Mouse (Mus musculus): ENCODE measurements around the gene Fosb. TPM values are rescaled to one million over a fixed set of nuclear protein-coding genes. Genes with fewer than 3 reads are reported as not detected.

The Fosb gene
- polyA plus RNA-seq, 1 experiment from 2014 or later = not detected

- H3K4me2 ChIP-seq (ENCODE audit: low read depth, severe bottlenecking) = no peak overlapping the region
- ATAC-seq (ENCODE audit: insufficient number of reproducible peaks, low FRiP score, low TSS enrichment, low read depth) (no peak), DNase-seq (ENCODE audit: low spot score) (no peak)
- 0 out of 2 replicates have a peak, but pooled peaks cover 7% of the 10 kb centered on the region for H3K4me1 ChIP-seq (ENCODE audit: control insufficient read depth, insufficient read depth, low read length)
- H3K27me3 ChIP-seq (ENCODE audit: control insufficient read depth, insufficient read depth, low read length) = peaks cover 9% of the 10 kb centered on the region; the same call in 1 of the 2 replicates
- H3K9ac ChIP-seq (ENCODE audit: low read length) = no peak overlapping the region
- H3K27ac ChIP-seq (replicated peaks; ENCODE audit: low read depth, low read length) = no peak overlapping the region
- H3K4me3 ChIP-seq (ENCODE audit: low read depth, low read length) = no peak overlapping the region
- no peaks in the 10 kb centered on the region for H3K36me3 ChIP-seq (ENCODE audit: control insufficient read depth, insufficient read depth, low read length)
- WGBS = 82% methylated on average over 7 of the region's 7 CpGs
- H3K9me3 ChIP-seq (ENCODE audit: control insufficient read depth, low read length) = no peaks in the 10 kb centered on the region
These were observed 8.8 kb upstream of the Fosb start for GRCm38 (mm10) chr7:19318676-19319075.

- Histone ChIP-seq H3K9me3 (ENCODE audit: control insufficient read depth, low read length) (no peaks in the 10 kb centered on the region), H3K4me3 (ENCODE audit: low read depth, low read length) (no peak overlapping the region), H3K36me3 (ENCODE audit: control insufficient read depth, insufficient read depth, low read length) (no peaks in the 10 kb centered on the region), H3K27ac (replicated peaks; ENCODE audit: low read depth, low read length) (no peak overlapping the region), H3K4me2 (ENCODE audit: low read depth, severe bottlenecking) (no peak overlapping the region), H3K4me1 (ENCODE audit: control insufficient read depth, insufficient read depth, low read length) (0 out of 2 replicates have a peak, but pooled peaks cover 7% of the 10 kb centered on the region), H3K9ac (ENCODE audit: low read length) (no peak overlapping the region), H3K27me3 (ENCODE audit: control insufficient read depth, insufficient read depth, low read length) (peaks cover 9% of the 10 kb centered on the region; the same call in 1 of the 2 replicates)
- DNase-seq (ENCODE audit: low spot score) (no peak), ATAC-seq (ENCODE audit: insufficient number of reproducible peaks, low FRiP score, low TSS enrichment, low read depth) (no peak)
- WGBS = 60% methylated on average over 2 of the region's 2 CpGs
These were observed 8.3 kb upstream of the Fosb start for GRCm38 (mm10) chr7:19318201-19318600.

- no peak overlapping the region for H3K4me2 ChIP-seq (ENCODE audit: low read depth, severe bottlenecking)
- ATAC-seq (ENCODE audit: insufficient number of reproducible peaks, low FRiP score, low TSS enrichment, low read depth) = no peak
- H3K36me3 ChIP-seq (ENCODE audit: control insufficient read depth, insufficient read depth, low read length) = no peaks in the 10 kb centered on the region
- H3K9ac ChIP-seq (ENCODE audit: low read length) = no peak overlapping the region; the same call in 1 of the 2 replicates
- no peak for DNase-seq (ENCODE audit: low spot score)
- no peaks in the 10 kb centered on the region for H3K9me3 ChIP-seq (ENCODE audit: control insufficient read depth, low read length)
- H3K4me3 ChIP-seq (ENCODE audit: low read depth, low read length) = no peak overlapping the region
- 61% methylated on average over 14 of the region's 14 CpGs for WGBS
- H3K27me3 ChIP-seq (ENCODE audit: control insufficient read depth, insufficient read depth, low read length) = 0 out of 2 replicates have a peak, but pooled peaks cover 4% of the 10 kb centered on the region
- H3K4me1 ChIP-seq (ENCODE audit: control insufficient read depth, insufficient read depth, low read length) = 0 out of 2 replicates have a peak, but pooled peaks cover 7% of the 10 kb centered on the region
- no peak overlapping the region; the same call in 1 of the 2 replicates for H3K27ac ChIP-seq (replicated peaks; ENCODE audit: low read depth, low read length)
These were observed 6.8 kb upstream of the Fosb start for GRCm38 (mm10) chr7:19316451-19317161.

- Histone ChIP-seq H3K9me3 (ENCODE audit: control insufficient read depth, low read length) (no peaks in the 10 kb centered on the region), H3K4me2 (ENCODE audit: low read depth, severe bottlenecking) (no peak overlapping the region), H3K36me3 (ENCODE audit: control insufficient read depth, insufficient read depth, low read length) (no peaks in the 10 kb centered on the region), H3K4me3 (ENCODE audit: low read depth, low read length) (no peak overlapping the region), H3K4me1 (ENCODE audit: control insufficient read depth, insufficient read depth, low read length) (peaks cover 6% of the 10 kb centered on the region), H3K9ac (ENCODE audit: low read length) (0 out of 2 replicates have a peak overlapping the region, but pooled peaks have one; percentile 7), H3K27me3 (ENCODE audit: control insufficient read depth, insufficient read depth, low read length) (no peaks in the 10 kb centered on the region), H3K27ac (replicated peaks; ENCODE audit: low read depth, low read length) (no peak overlapping the region)
- DNase-seq (ENCODE audit: low spot score) (no peak), ATAC-seq (ENCODE audit: insufficient number of reproducible peaks, low FRiP score, low TSS enrichment, low read depth) (no peak)
- 55% methylated on average over 5 of the region's 5 CpGs for WGBS
These were observed 4.2 kb upstream of the Fosb start for GRCm38 (mm10) chr7:19314033-19314432.

GRCm38 (mm10) chr7:19311991-19312390 lies 2.1 kb upstream of the Fosb start:
- Histone ChIP-seq H3K9ac (ENCODE audit: low read length) (no peak overlapping the region), H3K9me3 (ENCODE audit: control insufficient read depth, low read length) (no peaks in the 10 kb centered on the region)
- 39% methylated on average over 4 of the region's 4 CpGs for WGBS

GRCm38 (mm10) chr7:19309278-19309883 lies 470 bp downstream of the Fosb start:
- Histone ChIP-seq H3K27me3 (ENCODE audit: control insufficient read depth, insufficient read depth, low read length) (peaks cover 33% of the 10 kb centered on the region), H3K9ac (ENCODE audit: low read length) (peak overlapping the region; percentile 32; the same call in 1 of the 2 replicates), H3K4me2 (ENCODE audit: low read depth, severe bottlenecking) (peak overlapping the region; percentile 97), H3K9me3 (ENCODE audit: control insufficient read depth, low read length) (no peaks in the 10 kb centered on the region), H3K4me1 (ENCODE audit: control insufficient read depth, insufficient read depth, low read length) (peaks cover 9% of the 10 kb centered on the region), H3K36me3 (ENCODE audit: control insufficient read depth, insufficient read depth, low read length) (no peaks in the 10 kb centered on the region), H3K27ac (replicated peaks; ENCODE audit: low read depth, low read length) (no peak overlapping the region), H3K4me3 (ENCODE audit: low read depth, low read length) (peak overlapping the region; percentile 57)
- WGBS = under 1% methylated on average over 48 of the region's 48 CpGs
- DNase-seq (ENCODE audit: low spot score) = peak; percentile 44
- no peak for ATAC-seq (ENCODE audit: insufficient number of reproducible peaks, low FRiP score, low TSS enrichment, low read depth)

More at GRCm38 (mm10) chr7:19311991-19312390, 2.1 kb upstream of the Fosb start:
- Histone ChIP-seq H3K27me3 (ENCODE audit: control insufficient read depth, insufficient read depth, low read length) (peaks cover 8% of the 10 kb centered on the region), H3K27ac (replicated peaks; ENCODE audit: low read depth, low read length) (no peak overlapping the region), H3K4me1 (ENCODE audit: control insufficient read depth, insufficient read depth, low read length) (peaks cover 9% of the 10 kb centered on the region), H3K36me3 (ENCODE audit: control insufficient read depth, insufficient read depth, low read length) (no peaks in the 10 kb centered on the region), H3K4me2 (ENCODE audit: low read depth, severe bottlenecking) (no peak overlapping the region), H3K4me3 (ENCODE audit: low read depth, low read length) (no peak overlapping the region)
- ATAC-seq (ENCODE audit: insufficient number of reproducible peaks, low FRiP score, low TSS enrichment, low read depth) = no peak
- DNase-seq (ENCODE audit: low spot score) = no peak

GRCm38 (mm10) chr7:19308454-19309277 lies 1.2 kb downstream of the Fosb start:
- DNase-seq (ENCODE audit: low spot score) (peak; percentile 97), ATAC-seq (ENCODE audit: insufficient number of reproducible peaks, low FRiP score, low TSS enrichment, low read depth) (peak; percentile 81)
- H3K4me3 ChIP-seq (ENCODE audit: low read depth, low read length) = peak overlapping the region; percentile 57
- peak overlapping the region; percentile 97 for H3K4me2 ChIP-seq (ENCODE audit: low read depth, severe bottlenecking)
- H3K4me1 ChIP-seq (ENCODE audit: control insufficient read depth, insufficient read depth, low read length) = peaks cover 9% of the 10 kb centered on the region
- WGBS = under 1% methylated on average over 58 of the region's 58 CpGs
- H3K27me3 ChIP-seq (ENCODE audit: control insufficient read depth, insufficient read depth, low read length) = peaks cover 39% of the 10 kb centered on the region
- no peak overlapping the region for H3K27ac ChIP-seq (replicated peaks; ENCODE audit: low read depth, low read length)
- peak overlapping the region; percentile 9; the same call in 1 of the 2 replicates for H3K9ac ChIP-seq (ENCODE audit: low read length)
- H3K9me3 ChIP-seq (ENCODE audit: control insufficient read depth, low read length) = no peaks in the 10 kb centered on the region
- no peaks in the 10 kb centered on the region for H3K36me3 ChIP-seq (ENCODE audit: control insufficient read depth, insufficient read depth, low read length)
